Mouse (Mus musculus): ENCODE measurements at regions not wholly inside any gene's neighbourhood (a gene's known extent, or its start where the extent isn't known, plus 50 kb on each side); places are given as distances from the start of the nearest gene placed in this dataset.

DNA sequence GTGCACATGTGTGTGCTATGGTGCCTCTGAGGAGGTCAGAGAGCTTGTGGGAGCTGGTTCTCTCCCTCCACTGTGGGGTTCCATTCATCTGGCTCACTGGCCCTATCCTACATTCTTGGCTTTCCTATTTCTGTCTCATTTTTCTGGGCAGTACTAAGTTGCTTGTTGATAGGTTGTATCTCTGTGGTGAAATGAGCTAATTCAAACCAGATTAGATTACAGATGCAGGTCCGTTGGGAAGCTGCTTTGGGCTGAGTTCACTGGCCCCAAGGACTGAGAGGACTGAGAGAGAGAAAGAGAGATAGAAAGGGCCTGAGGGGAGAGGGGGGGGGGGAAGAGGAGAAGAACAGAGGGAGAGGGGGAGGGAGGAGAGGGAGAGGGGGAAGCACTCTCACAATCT lies 83.5 kb downstream of the Rpl14 start:
- TF ChIP-seq GATA1 (IDR thresholded peaks at IDR 0.05; ENCODE audit: borderline replicate concordance, low read length) (no peak), FLI1 (IDR thresholded peaks at IDR 0.05; ENCODE audit: low read length) (no peak)

All from megakaryocyte, embryonic 14.5 days (primary cell).